Mouse (Mus musculus) hindbrain, embryonic 10.5 days (tissue): ENCODE measurements at regions not wholly inside any gene's neighbourhood (a gene's known extent, or its start where the extent isn't known, plus 50 kb on each side); places are given as distances from the start of the nearest gene placed in this dataset.

Experiments used
- DNase-seq: peaks from one replicate; pipeline ENCODE4 v3.0.0-alpha.2; 2017; ENCODE audit warnings: low spot score
- H3K27ac ChIP-seq: fragments of 300-500 bp; sonication (generic); 2 replicates; pipeline ENCODE4 v1.5.1; 2016; ENCODE audit warnings: mild to moderate bottlenecking, moderate library complexity
- H3K27me3 ChIP-seq: fragments of 300-500 bp; sonication (generic); 2 replicates; pipeline ENCODE4 v1.6.1; 2016; ENCODE audit warnings: mild to moderate bottlenecking; ENCODE audit not compliant: poor library complexity, insufficient read depth, severe bottlenecking
- H3K36me3 ChIP-seq: fragments of 300-500 bp; sonication (generic); 2 replicates; pipeline ENCODE4 v1.6.1; 2016; ENCODE audit warnings: mild to moderate bottlenecking, moderate library complexity
- H3K4me1 ChIP-seq: fragments of 300-500 bp; sonication (generic); replicated peaks from 2 replicates; pipeline ENCODE4 v1.6.1; 2016; ENCODE audit warnings: mild to moderate bottlenecking
- H3K4me3 ChIP-seq: fragments of 300-500 bp; sonication (generic); 2 replicates; pipeline ENCODE4 v1.5.1; 2016; ENCODE audit warnings: mild to moderate bottlenecking, moderate library complexity
- H3K9me3 ChIP-seq: fragments of 300-500 bp; sonication (generic); 2 replicates; pipeline ENCODE4 v1.6.1; 2016; ENCODE audit warnings: mild to moderate bottlenecking, moderate library complexity
- WGBS: fragments of 180-500 bp; shearing (Covaris S2); methylation state at CpG from one replicate; pipeline ENCODE4 v1.1.7; 2016; 5-methylcytosine and 5-hydroxymethylcytosine counted together

GRCm38 (mm10) chr12:77131328-77131727 lies 106.6 kb upstream of the Fut8 start:
- Histone ChIP-seq H3K36me3 (no peaks in the 10 kb centered on the region), H3K27me3 (no peaks in the 10 kb centered on the region), H3K4me3 (no peak overlapping the region), H3K9me3 (no peaks in the 10 kb centered on the region), H3K27ac (no peak overlapping the region), H3K4me1 (no peaks in the 10 kb centered on the region)
- no peak for DNase-seq
- 71% methylated on average over 7 of the region's 7 CpGs for WGBS

DNA sequence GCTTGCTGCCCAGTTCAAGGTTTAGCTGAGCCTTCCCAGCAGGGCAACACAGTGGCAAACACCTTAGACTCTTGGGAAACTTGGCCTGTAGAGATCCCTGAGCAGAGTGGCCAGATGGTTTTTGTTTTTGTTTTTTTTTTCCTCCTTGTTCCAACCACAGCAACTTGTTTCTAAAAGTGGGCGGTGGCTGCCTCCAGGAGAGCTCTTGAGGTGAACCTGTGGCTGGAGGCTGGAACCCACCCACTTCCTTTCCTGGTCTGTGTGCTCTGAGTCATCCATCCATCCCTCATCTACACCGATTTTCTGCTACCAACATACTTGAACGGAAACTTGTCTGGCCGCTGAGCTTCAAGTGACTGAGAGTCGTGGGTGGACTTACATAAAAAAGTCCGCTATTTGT lies 107.4 kb upstream of the Fut8 start:
- Histone ChIP-seq H3K9me3 (no peaks in the 10 kb centered on the region), H3K36me3 (no peaks in the 10 kb centered on the region), H3K27me3 (no peaks in the 10 kb centered on the region), H3K4me1 (no peaks in the 10 kb centered on the region), H3K27ac (no peak overlapping the region), H3K4me3 (no peak overlapping the region)
- WGBS = 79% methylated on average over 6 of the region's 6 CpGs
- no peak for DNase-seq

- Histone ChIP-seq H3K4me1 (peaks cover 5% of the 10 kb centered on the region; the same call in 1 of the 2 replicates), H3K27me3 (no peaks in the 10 kb centered on the region), H3K36me3 (no peaks in the 10 kb centered on the region), H3K9me3 (no peaks in the 10 kb centered on the region), H3K4me3 (no peak overlapping the region), H3K27ac (no peak overlapping the region)
- DNase-seq = no peak
- WGBS = 59% methylated on average over 1 of the region's 1 CpGs
Observed at GRCm38 (mm10) chr12:77124267-77124666, 113.7 kb upstream of the Fut8 start.

- H3K4me3 ChIP-seq = no peak overlapping the region
- 80% methylated on average over 2 of the region's 2 CpGs for WGBS
Observed at GRCm38 (mm10) chr12:77113516-77113915, 124.4 kb upstream of the Fut8 start.

DNA sequence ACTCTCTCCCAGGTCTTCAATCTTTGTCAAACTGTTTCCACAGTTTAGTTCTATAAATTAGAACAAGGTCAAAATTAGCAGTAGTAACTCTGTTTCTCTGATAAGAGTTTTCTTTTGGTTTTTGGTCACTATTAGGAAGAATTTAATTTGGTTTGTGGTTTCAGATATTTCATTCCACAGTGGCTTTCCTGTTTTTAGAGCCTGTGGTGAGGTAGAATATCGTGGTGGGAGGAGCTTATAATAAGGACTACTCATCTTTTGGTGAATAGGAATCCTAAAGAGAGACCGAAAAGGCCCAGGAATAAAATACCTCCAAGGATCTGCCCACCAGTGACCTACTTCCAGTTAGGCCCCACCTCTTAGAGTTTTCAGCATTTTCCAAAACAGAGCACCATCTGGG lies 125.8 kb upstream of the Fut8 start:
- H3K27me3 ChIP-seq = no peaks in the 10 kb centered on the region
- H3K27ac ChIP-seq = no peak overlapping the region
- H3K4me1 ChIP-seq = no peaks in the 10 kb centered on the region
- H3K36me3 ChIP-seq = no peaks in the 10 kb centered on the region
- WGBS = 83% methylated on average over 2 of the region's 2 CpGs
- no peak overlapping the region for H3K4me3 ChIP-seq
- no peak for DNase-seq
- H3K9me3 ChIP-seq = no peaks in the 10 kb centered on the region

More at GRCm38 (mm10) chr12:77113516-77113915, 124.4 kb upstream of the Fut8 start:
- Histone ChIP-seq H3K4me1 (no peaks in the 10 kb centered on the region), H3K27me3 (no peaks in the 10 kb centered on the region), H3K27ac (no peak overlapping the region), H3K9me3 (no peaks in the 10 kb centered on the region), H3K36me3 (no peaks in the 10 kb centered on the region)
- no peak for DNase-seq

DNA sequence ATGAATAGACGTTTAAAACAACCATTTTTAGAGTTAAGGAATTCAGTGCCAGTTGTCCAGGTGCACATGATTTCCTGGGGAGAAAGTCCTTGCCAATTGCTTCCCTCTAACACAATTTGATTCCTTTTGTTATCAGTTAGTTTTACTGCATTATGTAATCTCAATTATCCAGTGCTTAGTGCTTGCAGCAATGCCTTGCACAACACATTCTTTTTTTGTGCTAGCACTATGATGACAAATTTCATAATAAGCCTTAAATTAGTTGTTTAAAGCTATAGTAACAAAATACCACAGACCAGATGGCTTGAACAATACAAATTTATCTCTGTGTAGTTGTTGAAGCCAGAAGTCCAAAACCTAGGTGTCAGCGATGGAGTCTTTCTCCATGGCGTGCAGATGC lies 130.7 kb upstream of the Fut8 start:
- H3K27ac ChIP-seq = no peak overlapping the region
- WGBS = 88% methylated on average over 3 of the region's 3 CpGs

DNA sequence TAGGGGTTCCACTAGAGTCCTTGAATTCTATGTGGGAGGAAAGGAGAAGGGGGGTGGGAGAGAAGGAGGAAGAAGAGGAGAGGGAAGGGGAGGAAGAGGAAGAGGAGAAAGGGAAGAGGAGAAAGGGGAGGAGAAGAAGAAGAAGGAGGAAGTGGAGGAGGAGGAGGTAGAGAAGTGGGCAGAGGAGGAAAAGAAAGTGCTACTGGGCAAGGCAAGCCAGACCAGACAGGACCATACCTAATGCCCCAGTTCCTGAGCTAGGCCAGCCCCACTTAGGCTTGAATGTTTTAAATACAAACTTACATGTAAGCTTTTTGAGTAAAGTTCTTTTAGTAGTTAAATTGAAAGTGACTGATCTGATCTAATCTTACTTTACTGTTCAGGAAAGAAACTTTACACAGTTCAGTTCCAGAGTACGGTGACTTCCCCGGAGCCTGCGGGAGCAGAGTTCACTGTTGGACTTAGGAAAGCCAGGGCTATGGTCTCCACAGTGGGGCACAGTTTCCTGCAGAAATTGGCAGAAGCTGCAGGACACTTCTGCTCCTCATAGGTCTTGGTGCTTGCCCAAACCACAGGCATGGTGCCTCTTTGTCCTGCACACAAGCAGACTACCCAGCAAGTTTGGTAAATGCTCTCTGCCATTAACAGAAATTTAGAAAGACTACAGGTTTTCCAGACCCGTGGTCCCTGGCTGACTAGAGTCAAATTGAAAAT lies 131.9 kb upstream of the Fut8 start:
- Histone ChIP-seq H3K36me3 (no peaks in the 10 kb centered on the region), H3K4me1 (no peaks in the 10 kb centered on the region), H3K27ac (no peak overlapping the region), H3K9me3 (no peaks in the 10 kb centered on the region), H3K4me3 (no peak overlapping the region), H3K27me3 (no peaks in the 10 kb centered on the region)
- 85% methylated on average over 4 of the region's 4 CpGs for WGBS
- no peak for DNase-seq

More for the DNA sequence above, 130.7 kb upstream of the Fut8 start:
- Histone ChIP-seq H3K36me3 (no peaks in the 10 kb centered on the region), H3K27me3 (no peaks in the 10 kb centered on the region), H3K4me3 (no peak overlapping the region), H3K9me3 (no peaks in the 10 kb centered on the region), H3K4me1 (no peaks in the 10 kb centered on the region)
- no peak for DNase-seq

DNA sequence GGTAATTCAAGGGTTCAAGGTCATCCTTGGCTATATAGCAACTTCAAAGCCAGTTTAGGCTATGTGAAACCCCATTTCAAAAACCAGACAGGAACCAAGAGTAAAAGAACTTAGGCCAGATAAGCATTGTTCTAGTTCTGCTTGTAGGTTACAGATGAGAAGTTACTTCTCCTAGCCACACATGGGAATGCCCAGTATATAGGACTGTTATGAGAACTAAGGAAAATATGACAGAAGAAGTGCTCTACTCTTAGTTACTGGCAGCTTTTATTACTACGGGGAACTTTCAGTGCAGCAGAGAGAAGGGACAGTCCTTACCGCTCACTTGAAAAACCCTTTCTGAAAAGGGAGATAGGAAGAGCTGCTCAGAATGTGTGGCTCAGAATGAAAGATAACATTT lies 137.4 kb upstream of the Fut8 start:
- no peak for DNase-seq
- H3K27me3 ChIP-seq = no peaks in the 10 kb centered on the region
- H3K27ac ChIP-seq = no peak overlapping the region
- H3K4me1 ChIP-seq = no peaks in the 10 kb centered on the region
- H3K4me3 ChIP-seq = no peak overlapping the region
- H3K9me3 ChIP-seq = no peaks in the 10 kb centered on the region
- no peaks in the 10 kb centered on the region for H3K36me3 ChIP-seq
- WGBS = 91% methylated on average over 2 of the region's 2 CpGs

DNA sequence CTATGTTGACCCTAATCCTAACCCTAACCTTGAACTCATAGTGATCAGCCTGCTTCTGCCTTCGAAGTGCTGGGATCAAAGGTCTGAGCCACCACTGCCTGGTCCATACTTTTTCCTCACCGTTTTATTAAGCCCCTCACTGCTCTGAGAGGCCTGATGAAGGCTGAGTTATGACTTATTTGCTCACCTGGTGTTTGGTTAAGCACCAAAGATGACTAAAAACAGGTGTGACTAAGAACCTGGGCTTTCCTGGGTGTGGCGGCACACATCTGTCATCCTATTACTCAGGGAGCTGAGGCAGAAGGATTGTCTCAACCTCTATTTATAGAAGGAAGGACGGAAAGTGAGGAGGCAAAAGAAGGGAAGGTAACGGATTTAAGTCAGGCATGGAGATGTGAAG lies 137.5 kb upstream of the Max start:
- H3K27me3 ChIP-seq = no peaks in the 10 kb centered on the region
- H3K27ac ChIP-seq = no peak overlapping the region
- H3K36me3 ChIP-seq = no peaks in the 10 kb centered on the region
- H3K4me1 ChIP-seq = no peaks in the 10 kb centered on the region
- DNase-seq = no peak
- H3K4me3 ChIP-seq = no peak overlapping the region
- 85% methylated on average over 5 of the region's 5 CpGs for whole genome bisulfite sequencing
- no peaks in the 10 kb centered on the region for H3K9me3 ChIP-seq

- Histone ChIP-seq H3K9me3 (no peaks in the 10 kb centered on the region), H3K4me1 (no peaks in the 10 kb centered on the region), H3K27me3 (no peaks in the 10 kb centered on the region), H3K36me3 (no peaks in the 10 kb centered on the region), H3K4me3 (no peak overlapping the region), H3K27ac (no peak overlapping the region)
- DNase-seq = no peak
- WGBS = 89% methylated on average over 4 of the region's 4 CpGs
Observed at GRCm38 (mm10) chr12:77098821-77099220, 136.8 kb upstream of the Max start.

- Histone ChIP-seq H3K27ac (no peak overlapping the region), H3K4me1 (no peaks in the 10 kb centered on the region), H3K9me3 (no peaks in the 10 kb centered on the region), H3K27me3 (no peaks in the 10 kb centered on the region), H3K4me3 (no peak overlapping the region), H3K36me3 (no peaks in the 10 kb centered on the region)
- DNase-seq = no peak
- 97% methylated on average over 2 of the region's 2 CpGs for WGBS
Observed at GRCm38 (mm10) chr12:77097831-77098230, 135.8 kb upstream of the Max start.

DNA sequence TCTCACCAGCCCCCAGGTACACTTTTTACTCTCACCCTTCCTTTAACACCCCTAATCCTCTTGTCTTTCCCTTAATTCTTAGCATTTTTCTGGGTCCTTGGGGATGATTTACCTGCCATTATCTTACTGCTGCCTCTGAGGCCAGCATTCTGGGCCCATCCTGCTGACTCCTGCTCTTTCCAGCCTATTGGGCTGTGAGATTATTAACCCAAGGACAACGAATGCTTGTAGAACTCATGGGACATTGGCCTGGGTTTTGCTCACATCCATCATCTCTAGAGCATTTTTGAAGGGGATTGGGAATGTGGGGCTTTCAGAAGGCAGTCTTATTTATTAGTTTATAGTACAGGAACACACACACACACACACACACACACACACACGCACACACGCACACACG lies 134.5 kb upstream of the Max start:
- 89% methylated on average over 4 of the region's 4 CpGs for WGBS
- no peaks in the 10 kb centered on the region for H3K36me3 ChIP-seq
- no peaks in the 10 kb centered on the region for H3K4me1 ChIP-seq

GRCm38 (mm10) chr12:77094999-77095915 lies 133.3 kb upstream of the Max start:
- no peak overlapping the region for H3K27ac ChIP-seq
- H3K4me1 ChIP-seq = no peaks in the 10 kb centered on the region
- H3K9me3 ChIP-seq = no peaks in the 10 kb centered on the region
- 80% methylated on average over 3 of the region's 3 CpGs for WGBS
- H3K4me3 ChIP-seq = no peak overlapping the region
- H3K36me3 ChIP-seq = no peaks in the 10 kb centered on the region
- no peaks in the 10 kb centered on the region for H3K27me3 ChIP-seq
- no peak for DNase-seq

More for the DNA sequence above, 134.5 kb upstream of the Max start:
- no peaks in the 10 kb centered on the region for H3K9me3 ChIP-seq
- no peak overlapping the region for H3K27ac ChIP-seq
- no peak overlapping the region for H3K4me3 ChIP-seq
- no peak for DNase-seq
- no peaks in the 10 kb centered on the region for H3K27me3 ChIP-seq
